Mouse (Mus musculus) pancreas, adult 10 weeks (tissue): Measurements from ENCODE around the gene Mrpl22. TPM values are rescaled to one million over a fixed set of nuclear protein-coding genes. Genes with fewer than 3 reads are reported as not detected.

Experiments
- polyA plus RNA-seq: library from polyadenylated mRNA; stranded (reverse); fragments of 350-450 nt; fragmentation: Illumina TruSeq; extraction: RNeasy Lipid Tissue Mini Kit (QIAGEN cat#74804); gene quantifications from one replicate; pipeline ENCODE4 v1.2.3, GENCODE M21; 2015; ENCODE audit warnings: low read depth, low replicate concordance; ENCODE audit not compliant: insufficient read depth

The Mrpl22 gene
- polyA plus RNA-seq, result 8.8 TPM

DNA sequence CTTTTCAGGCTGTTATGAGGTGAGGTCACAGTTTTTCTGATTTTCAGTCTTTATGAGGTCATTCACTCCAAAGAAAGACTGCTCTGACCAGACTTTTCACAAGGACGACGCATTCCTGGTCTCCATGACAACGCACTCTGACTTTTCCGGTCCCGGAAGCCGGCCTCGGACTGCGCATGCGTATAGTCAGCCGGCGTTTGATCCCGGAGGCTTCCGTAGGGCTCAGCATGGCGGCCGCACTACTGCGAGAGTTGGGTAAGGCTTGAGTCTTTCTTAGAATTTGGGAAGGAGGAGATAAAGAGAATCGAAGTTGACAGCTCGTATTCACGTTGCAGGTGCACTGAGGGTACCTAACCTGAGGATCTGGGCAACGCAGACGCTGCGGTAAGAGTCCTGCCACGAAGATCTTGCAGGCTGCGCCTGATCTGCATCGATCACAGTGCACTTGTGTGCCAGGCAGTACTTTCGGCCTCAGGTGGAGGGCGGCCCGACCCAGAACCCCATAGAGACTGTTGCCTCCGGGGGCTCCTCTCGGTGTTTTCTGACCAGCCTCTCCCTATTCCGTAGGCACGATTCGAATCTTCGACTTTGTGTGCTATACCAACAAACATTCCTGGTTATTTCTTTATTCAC is at the start of gene Mrpl22:
Gene Mrpl22, plus strand, starts transcription at position 203 of the 633 bp plus-strand sequence.

DNA sequence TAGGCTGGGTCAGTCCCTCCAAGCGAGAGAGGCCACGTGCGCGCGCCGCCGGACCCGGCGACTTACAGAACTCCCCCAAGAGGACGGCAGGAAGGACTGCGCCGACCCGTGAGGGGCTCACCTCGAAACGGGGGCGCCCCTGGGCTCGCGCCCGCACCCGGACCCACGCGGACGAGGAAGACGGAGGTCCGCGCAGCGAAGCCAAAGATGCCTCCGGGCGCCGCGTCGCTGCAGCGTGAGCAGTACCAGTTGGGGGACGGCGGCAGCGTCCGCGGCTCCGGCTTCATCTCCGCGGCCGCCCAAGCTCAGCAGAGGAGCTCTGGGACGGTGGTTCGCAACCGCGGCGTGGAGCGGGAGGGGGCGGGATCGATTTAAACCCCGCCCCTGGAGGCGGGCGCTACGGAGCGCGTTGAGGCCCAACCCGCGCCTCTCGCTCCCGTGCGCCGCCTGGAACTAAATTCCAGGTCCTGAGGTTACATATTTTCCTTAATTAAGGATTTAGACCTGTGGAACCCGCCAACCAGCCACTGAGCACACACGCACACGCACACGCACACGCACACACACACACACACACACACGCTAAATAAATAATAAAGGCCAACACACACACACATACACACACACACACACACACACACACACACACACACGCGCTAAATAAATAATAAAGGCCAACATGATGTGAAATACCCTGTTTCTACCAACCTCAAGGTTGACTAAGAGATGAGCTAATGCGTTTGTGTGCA is 3.1 kb upstream of the Mrpl22 start, which contains the start of gene Gemin5:
Gene Gemin5, minus strand, starts transcription at position 373 of the 749 bp plus-strand sequence.

GRCm38 (mm10) chr11:58199229-58200037 is 28.0 kb downstream of the Mrpl22 start, which contains the start of the genes Igtp and Irgm2:
Gene Igtp, plus strand, starts transcription at chr11:58199556.
Gene Irgm2, plus strand, starts transcription at chr11:58199618.

Other genes starting within 250 kb of the Mrpl22 start
- 25.3 TPM for gene Larp1, start 162.6 kb upstream of the Mrpl22 start, polyA plus RNA-seq
- gene Gm12248, start 78.5 kb upstream of the Mrpl22 start, polyA plus RNA-seq, result not detected
- gene Cnot8, start 67.5 kb upstream of the Mrpl22 start, polyA plus RNA-seq, result 18.3 TPM
- 1.6 TPM for gene Gemin5, start 3.1 kb upstream of the Mrpl22 start, polyA plus RNA-seq
- gene Igtp, start 27.9 kb downstream of the Mrpl22 start, polyA plus RNA-seq, result 8.3 TPM
- gene Irgm2, start 28.0 kb downstream of the Mrpl22 start, polyA plus RNA-seq, result 6.7 TPM
- not detected for gene 4930438A08Rik, start 103.1 kb downstream of the Mrpl22 start, polyA plus RNA-seq
- 19.3 TPM for gene Zfp692, start 135.4 kb downstream of the Mrpl22 start, polyA plus RNA-seq
- 11.3 TPM for gene Zfp672, start 158.7 kb downstream of the Mrpl22 start, polyA plus RNA-seq
- gene Sh3bp5l, start 159.1 kb downstream of the Mrpl22 start, polyA plus RNA-seq, result 5.0 TPM
- gene Lypd8, start 207.4 kb downstream of the Mrpl22 start, polyA plus RNA-seq, result not detected
- not detected for gene 1810065E05Rik, start 249.4 kb downstream of the Mrpl22 start, polyA plus RNA-seq